Mouse (Mus musculus): Measurements from ENCODE around the gene Camkmt.
A peak's percentile ranks its signal among the peaks of the same experiment; 100 is the strongest.

Camkmt gene

GRCm38 (mm10) chr17:85291601-85292000 lies 201.2 kb downstream of the Camkmt start:
- no peak for DNase-seq (ENCODE audit: low spot score in 2 of 2)

DNA sequence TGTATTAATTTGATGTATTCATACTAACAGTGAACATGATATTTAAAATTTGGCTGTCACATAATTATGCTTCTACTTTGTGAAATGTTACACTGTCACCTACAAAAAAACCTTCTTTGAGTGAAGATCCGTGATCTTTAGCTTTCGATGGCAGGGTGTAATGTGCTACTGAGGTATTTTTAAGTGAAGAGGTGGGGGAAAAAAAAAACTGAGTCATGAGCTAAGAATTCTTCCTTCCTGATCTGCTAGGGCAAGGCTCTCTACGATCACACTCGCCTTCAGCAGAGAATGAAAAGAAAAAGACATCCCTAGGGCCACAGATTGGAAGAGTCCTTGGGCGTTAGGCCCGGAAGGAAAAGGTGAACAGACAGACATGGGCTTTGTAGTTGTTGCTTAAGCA lies 201.9 kb downstream of the Camkmt start:
- DNase-seq (ENCODE audit: low spot score in 2 of 2) = no peak

- no peak for DNase-seq (ENCODE audit: low spot score in 2 of 2)
These were observed 213.3 kb downstream of the Camkmt start for GRCm38 (mm10) chr17:85303686-85304085.

DNA sequence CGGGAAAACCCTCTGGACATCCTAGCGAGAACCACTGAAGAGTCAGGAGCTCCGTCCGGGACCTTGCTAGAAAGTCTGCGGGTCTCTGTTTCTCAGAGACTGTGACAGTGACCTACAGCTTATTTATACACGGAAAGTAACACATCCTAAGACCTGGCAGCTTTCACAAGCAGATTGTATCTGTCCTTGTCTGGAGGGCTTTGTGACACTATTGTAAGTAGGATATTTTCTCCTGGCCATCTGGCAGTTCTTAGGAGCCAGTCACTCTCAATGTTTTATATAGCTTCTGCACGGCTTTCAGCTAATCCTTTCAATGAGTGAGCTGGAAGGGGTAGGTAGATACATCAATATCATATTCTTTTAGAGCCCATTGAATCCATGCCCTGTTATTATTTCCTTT lies 218.2 kb downstream of the Camkmt start:
- no peak for DNase-seq (ENCODE audit: low spot score in 2 of 2)

GRCm38 (mm10) chr17:85309046-85309445 lies 218.7 kb downstream of the Camkmt start:
- no peak for DNase-seq (ENCODE audit: low spot score in 2 of 2)

DNA sequence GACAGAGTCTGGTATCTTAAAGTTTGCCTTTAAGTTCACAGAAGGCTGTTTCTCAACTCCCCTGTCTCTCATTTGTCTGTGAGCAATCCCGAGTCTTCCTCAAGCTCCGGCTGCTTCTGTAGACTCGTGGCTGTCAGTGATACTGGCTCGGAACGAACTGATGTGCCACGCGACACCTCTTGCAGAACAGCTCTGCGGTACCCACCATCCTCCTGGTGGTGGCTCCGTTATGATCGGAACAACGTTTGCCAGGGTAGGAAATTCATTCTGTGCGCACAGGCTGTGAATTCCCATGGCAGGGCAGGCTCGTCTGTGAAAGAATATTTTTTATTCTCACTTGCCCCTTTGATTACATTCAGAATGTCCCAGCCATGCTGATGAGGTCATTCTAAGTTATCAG lies 221.0 kb downstream of the Camkmt start:
- DNase-seq (ENCODE audit: low spot score in 2 of 2) = peak; percentile 26 to 48

DNA sequence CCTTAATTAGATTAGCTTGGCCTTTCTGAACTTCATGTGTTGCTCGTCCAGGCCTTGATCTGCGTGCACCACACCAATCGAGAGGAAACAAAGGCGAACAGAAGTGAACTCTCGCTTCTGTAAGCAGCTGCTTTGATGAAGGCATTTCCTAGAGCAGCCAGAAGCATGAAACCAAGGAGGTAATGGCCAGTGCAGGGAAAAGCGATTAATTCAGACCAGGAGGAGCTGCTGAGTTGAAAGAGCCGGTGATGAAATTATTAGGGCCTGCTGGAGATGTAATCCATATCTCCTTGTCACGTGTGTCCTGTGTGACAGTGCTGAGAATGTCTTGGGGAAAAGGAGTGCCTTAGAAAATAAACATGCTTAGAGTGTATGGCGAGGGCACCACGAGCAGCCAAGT lies 228.0 kb downstream of the Camkmt start:
- DNase-seq (ENCODE audit: low spot score in 2 of 2) = no peak

DNA sequence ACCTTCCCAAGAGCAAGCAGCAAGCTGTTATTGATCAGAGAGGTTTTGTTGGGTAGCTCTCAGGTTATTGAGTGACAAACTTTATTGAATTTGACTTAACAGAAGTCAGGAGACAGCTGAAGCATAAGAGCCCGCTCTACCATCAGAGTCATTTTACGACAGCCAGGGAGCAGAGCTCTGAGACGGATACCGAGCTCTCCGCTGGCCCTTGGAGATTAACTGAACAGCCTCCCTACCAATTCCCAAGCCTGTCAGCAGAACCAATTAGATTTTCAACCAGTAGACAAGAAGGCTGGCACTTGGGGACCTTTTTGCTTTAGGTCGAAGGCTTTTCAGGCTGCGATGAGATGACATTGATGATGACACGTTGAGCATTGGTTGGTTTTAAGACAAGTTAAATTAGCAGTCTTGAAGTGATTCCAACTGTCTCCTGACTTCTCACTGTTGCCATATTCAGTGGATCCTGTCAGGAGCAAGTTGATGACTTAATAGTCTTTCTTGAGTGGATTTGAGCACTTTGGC lies 229.5 kb downstream of the Camkmt start:
- DNase-seq (ENCODE audit: low spot score in 2 of 2) = no peak

DNA sequence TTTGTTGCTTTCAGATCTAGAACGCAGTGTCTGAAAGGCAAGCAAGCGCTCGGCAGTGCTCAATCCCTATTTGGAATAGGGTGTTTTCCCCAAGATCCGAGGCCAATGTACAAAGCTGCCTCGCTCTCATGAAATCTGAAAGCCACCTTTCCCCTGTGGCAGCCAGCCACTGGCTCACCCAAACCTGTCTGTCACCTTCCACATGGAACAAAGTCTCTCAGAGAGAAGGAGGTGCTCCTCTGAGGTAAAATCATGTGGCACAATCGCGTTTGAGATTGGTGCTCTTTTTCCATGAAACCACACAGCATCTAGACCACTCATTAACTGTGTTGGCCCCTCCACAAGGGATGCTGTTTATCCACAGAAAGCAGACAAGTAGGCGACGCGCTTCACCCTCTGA lies 238.5 kb downstream of the Camkmt start:
- no peak for DNase-seq (ENCODE audit: low spot score in 2 of 2)

DNA sequence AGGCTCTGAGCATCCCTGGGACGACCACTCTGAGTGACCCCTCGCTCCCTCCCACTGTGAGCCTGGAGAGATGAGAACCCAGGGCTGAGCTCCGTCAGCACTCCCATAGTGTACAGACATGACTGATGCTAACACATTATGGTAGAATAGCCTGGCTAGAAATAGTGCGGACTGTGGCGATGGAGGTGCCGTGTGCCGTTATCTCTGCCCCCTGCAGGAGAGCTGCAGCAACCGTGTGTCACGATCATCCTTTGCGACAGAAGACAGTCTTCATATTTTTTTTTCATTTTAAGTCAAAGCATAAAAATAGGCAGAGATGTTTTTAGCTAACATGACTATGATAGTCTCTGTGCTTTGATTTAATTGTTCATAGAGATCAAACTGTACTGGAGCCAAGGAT lies 245.1 kb downstream of the Camkmt start:
- DNase-seq (ENCODE audit: low spot score in 2 of 2) = no peak

GRCm38 (mm10) chr17:85337666-85338065 lies 247.3 kb downstream of the Camkmt start:
- no peak for DNase-seq (ENCODE audit: low spot score in 2 of 2)

DNA sequence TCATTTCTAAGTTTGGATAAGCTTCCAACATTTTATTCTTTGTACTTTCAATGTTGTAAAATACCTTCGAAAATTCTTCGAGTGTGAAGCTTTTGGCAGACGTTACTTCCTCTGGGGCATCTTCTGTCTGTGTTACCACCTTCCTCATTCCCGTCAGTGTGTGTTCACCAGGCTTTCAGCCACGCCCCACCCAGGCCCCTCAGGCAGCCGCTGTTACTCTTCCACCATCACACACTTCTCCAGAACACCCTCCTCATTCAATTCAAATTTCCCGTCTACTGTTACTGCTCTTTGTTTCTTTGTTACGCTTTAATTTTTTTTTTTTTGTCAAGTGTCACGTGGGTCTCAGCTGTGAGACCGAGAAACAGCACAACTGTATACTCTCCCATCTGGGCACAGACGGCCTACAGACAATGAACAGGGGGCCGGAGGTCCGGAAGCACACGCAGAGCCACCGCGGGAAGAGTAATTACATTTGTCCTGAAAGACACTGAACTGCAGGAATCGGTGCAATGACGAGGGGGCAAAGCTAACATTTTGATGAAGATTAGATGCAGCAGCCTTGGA lies 250.9 kb downstream of the Camkmt start:
- DNase-seq (ENCODE audit: low spot score in 2 of 2) = no peak

DNA sequence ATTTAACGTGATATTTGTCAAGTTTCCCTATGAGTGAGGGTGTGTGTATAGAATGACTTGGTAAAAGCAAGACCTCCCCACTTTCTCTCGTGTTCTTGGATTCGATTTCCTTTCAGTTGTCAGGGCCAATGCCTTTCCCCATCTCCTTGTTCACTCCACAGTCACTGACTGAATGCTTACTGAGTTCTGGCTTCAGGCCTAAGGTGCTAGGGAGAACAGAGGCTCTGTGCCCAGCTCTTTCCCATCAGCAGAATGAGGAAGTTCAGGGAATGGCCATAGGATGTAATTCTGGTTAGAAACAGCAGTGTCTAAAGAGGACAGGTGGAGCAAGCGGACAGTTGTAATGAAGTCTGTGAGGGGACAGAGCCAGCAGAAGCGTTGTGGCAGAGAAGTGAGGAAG lies 252.1 kb downstream of the Camkmt start:
- no peak for DNase-seq (ENCODE audit: low spot score in 2 of 2)

GRCm38 (mm10) chr17:85343435-85343834 lies 253.1 kb downstream of the Camkmt start:
- DNase-seq (ENCODE audit: low spot score in 2 of 2) = no peak

- DNase-seq (ENCODE audit: low spot score in 2 of 2) = no peak
These were observed 256.3 kb downstream of the Camkmt start for GRCm38 (mm10) chr17:85346701-85347100.

DNA sequence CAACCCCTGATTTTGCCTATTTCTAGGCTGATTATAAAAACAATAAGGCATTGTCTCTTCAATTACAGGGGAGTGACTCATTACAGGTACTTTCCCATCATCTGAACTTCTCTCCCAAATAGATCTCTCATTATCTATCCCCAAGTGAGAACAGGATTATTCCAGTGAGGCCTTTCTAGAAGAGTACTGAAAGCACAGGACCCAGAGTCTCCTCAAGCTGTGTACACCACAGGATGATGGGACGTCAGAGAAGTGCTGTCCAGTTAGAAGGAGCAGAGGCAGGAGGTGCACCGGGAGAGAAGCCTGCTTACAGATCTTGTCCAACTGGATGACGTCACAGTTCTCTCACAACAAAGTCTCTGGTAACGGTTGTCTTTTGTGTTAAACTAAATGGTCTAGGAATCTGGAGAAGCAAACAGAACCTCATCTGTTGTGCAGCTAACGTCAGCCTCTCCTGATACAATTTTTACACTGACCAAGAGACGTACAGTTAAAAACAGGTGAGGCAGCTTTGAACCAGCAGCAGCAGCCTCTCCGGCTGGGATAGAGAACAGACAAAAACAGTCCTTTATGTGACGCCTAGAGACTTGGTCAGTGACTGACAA lies 259.1 kb downstream of the Camkmt start:
- DNase-seq (ENCODE audit: low spot score in 2 of 2) = no peak

DNA sequence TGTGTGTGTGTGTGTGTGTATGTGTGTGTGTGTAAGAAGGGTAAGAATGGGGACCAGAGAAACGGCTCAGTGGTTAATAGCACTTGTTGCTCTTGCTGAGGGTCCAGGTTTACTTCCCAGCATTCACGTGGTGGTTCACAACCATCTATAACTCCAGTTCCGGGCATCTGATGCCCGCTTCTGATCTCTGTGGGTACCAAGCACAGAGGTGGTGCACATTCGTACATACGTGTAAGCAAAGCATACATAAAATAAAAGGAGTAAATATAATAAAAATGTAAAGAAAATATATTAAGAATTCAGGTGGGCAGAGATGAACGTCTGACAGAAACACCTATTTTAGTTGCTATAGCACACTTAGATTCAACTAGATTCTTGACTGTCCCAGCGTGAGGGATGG lies 260.9 kb downstream of the Camkmt start:
- DNase-seq (ENCODE audit: low spot score in 2 of 2) = no peak

DNA sequence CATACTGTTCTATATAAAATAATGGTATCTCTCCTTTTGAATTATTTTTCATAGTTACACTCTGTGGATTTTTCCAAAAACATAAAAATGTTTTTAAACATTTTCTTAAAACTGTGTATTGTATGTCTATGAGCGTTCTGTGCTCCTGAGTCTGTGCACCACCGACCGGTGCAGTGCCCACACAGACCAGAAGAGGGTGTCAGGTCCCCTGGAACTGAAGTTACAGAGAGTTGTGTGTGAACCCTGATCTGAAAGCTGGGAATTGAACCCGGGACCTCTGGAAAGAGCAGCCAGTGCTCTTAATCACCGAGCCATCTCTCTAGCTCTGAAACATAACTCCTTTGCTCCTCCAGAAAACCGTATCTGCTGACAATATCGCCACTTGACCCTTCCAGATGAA lies 262.4 kb downstream of the Camkmt start:
- DNase-seq (ENCODE audit: low spot score in 2 of 2) = no peak

- no peak for DNase-seq (ENCODE audit: low spot score in 2 of 2)
These were observed 262.8 kb downstream of the Camkmt start for GRCm38 (mm10) chr17:85353191-85353590.

GRCm38 (mm10) chr17:85353636-85354035 lies 263.3 kb downstream of the Camkmt start:
- no peak for DNase-seq (ENCODE audit: low spot score in 2 of 2)

GRCm38 (mm10) chr17:85355356-85355755 lies 265.0 kb downstream of the Camkmt start:
- DNase-seq (ENCODE audit: low spot score in 2 of 2) = no peak

GRCm38 (mm10) chr17:85361006-85361405 lies 270.7 kb downstream of the Camkmt start:
- DNase-seq (ENCODE audit: low spot score in 2 of 2) = no peak

DNA sequence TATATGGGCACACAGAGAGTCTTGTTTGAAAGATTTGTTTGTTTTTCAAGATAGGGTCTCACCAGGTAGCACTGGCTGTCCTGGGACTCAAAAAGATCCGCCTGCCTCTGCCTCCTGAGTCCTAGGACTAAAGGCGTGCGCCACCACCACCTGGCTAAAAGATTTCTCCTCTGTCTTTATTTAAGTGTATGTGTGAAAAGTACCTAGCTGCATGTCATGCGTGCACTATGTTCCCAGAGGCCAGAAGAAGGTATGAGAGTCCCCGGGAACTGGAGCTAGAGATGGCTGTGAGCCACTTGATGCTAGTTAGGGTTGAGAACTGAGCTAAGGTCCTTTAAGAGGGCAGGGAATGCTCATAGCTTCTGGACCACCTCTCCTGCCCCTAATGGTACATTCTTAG lies 277.0 kb downstream of the Camkmt start:
- no peak for DNase-seq (ENCODE audit: low spot score in 2 of 2)

DNA sequence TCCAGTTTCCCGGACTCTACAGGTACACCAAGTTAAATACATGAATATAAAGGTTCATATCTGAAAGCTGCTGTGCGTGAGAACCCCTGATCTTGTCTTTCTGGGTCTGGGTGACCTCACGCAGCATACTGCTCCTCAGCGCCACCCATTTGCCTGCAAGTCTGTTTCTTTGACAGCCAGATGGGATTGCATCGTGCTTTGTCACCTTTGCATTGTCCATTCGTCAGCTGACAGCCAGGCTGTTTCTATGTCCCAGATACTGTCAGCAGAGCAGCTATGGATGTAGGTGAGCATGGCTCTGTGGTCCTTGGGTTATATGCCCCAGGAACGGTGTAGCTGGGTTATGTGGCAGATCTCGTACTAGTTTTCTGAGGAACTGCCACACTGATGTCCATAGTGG lies 278.4 kb downstream of the Camkmt start:
- DNase-seq (ENCODE audit: low spot score in 2 of 2) = no peak
